Mouse (Mus musculus) embryo, embryonic 11.5 days (tissue): ENCODE data around the gene Ffar3.
"Not testable (repeated sequence)": the region's sequence is repeated elsewhere in the genome, so short reads cannot be mapped to it uniquely, and the experiment has no call there.

Experiments
- DNase-seq: peaks from one replicate; pipeline ENCODE4 v3.0.0-alpha.2; 2012; ENCODE audit warnings: low read depth, low spot score

The Ffar3 gene

GRCm38 (mm10) chr7:30844676-30845297, 11.2 kb downstream of the Ffar3 start:
- DNase-seq: no peak

GRCm38 (mm10) chr7:30842092-30842491, 13.9 kb downstream of the Ffar3 start:
- DNase-seq: no peak

GRCm38 (mm10) chr7:30841379-30841778, 14.6 kb downstream of the Ffar3 start:
- no peak for DNase-seq

- DNase-seq: no peak
Observed at GRCm38 (mm10) chr7:30840306-30840705, 15.7 kb downstream of the Ffar3 start.

- DNase-seq: no peak
Observed at GRCm38 (mm10) chr7:30837277-30837676, 18.7 kb downstream of the Ffar3 start.

GRCm38 (mm10) chr7:30832684-30833083, 23.3 kb downstream of the Ffar3 start:
- not testable (repeated sequence) for DNase-seq

- DNase-seq: no peak
Observed at GRCm38 (mm10) chr7:30832261-30832660, 23.7 kb downstream of the Ffar3 start.

- DNase-seq: no peak
Observed at GRCm38 (mm10) chr7:30829428-30829827, 26.6 kb downstream of the Ffar3 start.

- not testable (repeated sequence) for DNase-seq
Observed at GRCm38 (mm10) chr7:30828871-30829270, 27.1 kb downstream of the Ffar3 start.

- DNase-seq: no peak
Observed at GRCm38 (mm10) chr7:30826660-30827059, 29.3 kb downstream of the Ffar3 start.

GRCm38 (mm10) chr7:30824306-30824705, 31.7 kb downstream of the Ffar3 start:
- DNase-seq: no peak

- DNase-seq: no peak
Observed at GRCm38 (mm10) chr7:30823675-30824074, 32.3 kb downstream of the Ffar3 start, which contains the start of gene Ffar2. Gene Ffar2 (minus strand): TSS chr7:30823775.

GRCm38 (mm10) chr7:30821532-30821931, 34.4 kb downstream of the Ffar3 start:
- DNase-seq: no peak

GRCm38 (mm10) chr7:30820854-30821445, 35.0 kb downstream of the Ffar3 start:
- DNase-seq: no peak

GRCm38 (mm10) chr7:30820131-30820530, 35.8 kb downstream of the Ffar3 start:
- no peak for DNase-seq

GRCm38 (mm10) chr7:30812291-30812807, 43.6 kb downstream of the Ffar3 start:
- DNase-seq: no peak

GRCm38 (mm10) chr7:30811757-30812290, 44.2 kb downstream of the Ffar3 start:
- no peak for DNase-seq

- DNase-seq: no peak
Observed at GRCm38 (mm10) chr7:30810319-30810718, 45.7 kb downstream of the Ffar3 start.

GRCm38 (mm10) chr7:30805924-30806323, 50.1 kb downstream of the Ffar3 start:
- no peak for DNase-seq
